Mouse (Mus musculus) E14TG2a.4 (cell line): ENCODE results near the gene Hoxa5.

Experiments
- CTCF ChIP-seq: conservative IDR thresholded peaks from 2 replicates; pipeline ENCODE4 v1.5.1; 2014; ENCODE audit warnings: low read length
- NANOG ChIP-seq: IDR thresholded peaks from 2 replicates; pipeline ENCODE4 v1.6.1; 2014; ENCODE audit warnings: borderline replicate concordance, low read length, mixed read lengths

- TF ChIP-seq CTCF, result no peak
- no peak for TF ChIP-seq NANOG
Measured at GRCm38 (mm10) chr6:52233546-52234427, 29.4 kb upstream of the Hoxa5 start.
